Mouse (Mus musculus): ENCODE data around the gene Rbm5.

Rbm5 gene

DNA sequence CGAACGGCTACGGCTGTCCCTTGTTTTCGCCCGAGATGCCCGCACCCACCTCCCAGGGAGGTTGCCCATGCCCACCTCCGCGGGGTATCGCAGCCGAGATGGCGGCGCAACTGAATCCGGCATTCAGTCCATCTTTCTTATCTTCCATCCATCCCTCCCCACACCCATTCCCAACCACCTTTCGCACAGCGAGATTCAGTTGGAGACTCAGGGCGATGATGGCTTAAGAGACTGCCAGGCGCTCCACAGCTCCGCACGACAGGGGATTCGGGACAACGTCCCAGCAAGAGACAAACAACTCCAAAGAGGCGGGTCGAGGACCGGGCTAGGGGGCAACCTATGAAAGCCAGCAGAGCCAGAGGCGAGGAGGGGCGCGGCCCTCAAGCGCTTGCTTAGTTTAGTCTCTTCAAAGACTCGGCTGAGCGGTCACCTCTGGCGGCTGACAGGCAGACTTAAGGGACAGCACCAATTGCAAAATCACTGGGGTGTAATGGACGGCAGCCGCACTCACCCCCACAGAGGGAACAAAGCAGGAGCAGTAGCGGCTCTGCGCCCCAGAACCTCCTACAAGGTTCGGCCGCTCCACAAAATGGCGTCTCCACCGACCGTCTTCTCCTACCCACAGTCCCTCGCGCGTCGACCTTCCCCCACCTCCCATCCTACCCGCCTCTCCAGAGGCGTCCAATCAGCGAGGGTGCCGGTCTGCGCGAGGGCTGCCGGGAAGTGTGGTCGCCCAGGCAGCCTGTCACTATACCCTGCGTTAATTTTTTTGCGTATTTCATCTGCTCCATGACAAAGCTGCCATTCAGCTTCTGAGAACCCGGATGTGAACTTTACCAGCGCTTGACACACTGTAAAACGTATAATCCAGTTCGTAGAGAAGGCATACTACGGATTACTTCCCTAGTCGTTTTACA is at the start of gene Rbm5:
Rbm5 (minus strand) TSS at position 623 of the 917 bp plus-strand sequence.
- peak; percentile 33 for DNase-seq (ENCODE audit: extremely low read depth, low read depth, low spot score)

DNA sequence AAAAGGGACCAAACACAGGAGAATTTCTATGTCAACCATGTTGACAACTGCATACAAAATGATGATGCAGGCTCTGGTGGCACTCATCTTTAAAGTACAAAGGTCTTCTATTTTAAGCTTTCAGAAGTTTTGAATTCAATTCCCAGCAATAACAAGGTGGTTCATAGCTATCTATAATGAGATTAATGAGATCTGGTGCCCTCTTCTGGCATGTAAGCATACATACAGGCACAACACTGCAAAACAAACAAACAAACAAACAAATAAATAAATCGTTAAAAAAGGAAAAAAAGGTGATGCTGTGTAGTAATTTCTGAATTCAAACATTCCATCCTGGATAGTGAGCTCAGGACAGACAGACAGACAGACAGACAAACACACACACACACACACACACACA is 41.3 kb upstream of the Rbm5 start:
- DNase-seq (ENCODE audit: extremely low read depth, low read depth, low spot score) = no peak

DNA sequence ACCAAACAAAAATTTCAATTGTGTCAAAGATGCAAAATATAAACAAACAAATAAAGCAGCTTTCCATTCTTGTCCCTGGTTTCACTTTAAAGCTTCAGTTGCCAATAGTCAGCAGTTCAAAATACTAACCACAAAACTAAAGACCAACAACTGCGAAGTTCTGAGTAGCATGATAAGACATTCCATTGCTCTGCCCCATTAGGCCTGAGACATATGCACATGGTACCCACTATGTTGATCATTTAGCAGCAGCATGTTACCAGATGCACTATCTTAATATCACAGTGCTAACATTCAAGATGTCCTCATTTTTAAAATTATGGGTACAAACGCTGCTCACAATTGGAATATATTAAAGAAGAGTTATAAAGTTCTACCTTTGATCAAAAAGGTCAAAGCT is 40.2 kb upstream of the Rbm5 start:
- DNase-seq (ENCODE audit: extremely low read depth, low read depth, low spot score) = no peak

- DNase-seq (ENCODE audit: extremely low read depth, low read depth, low spot score) = no peak
Measured at GRCm38 (mm10) chr9:107791714-107792113, 20.9 kb upstream of the Rbm5 start.

GRCm38 (mm10) chr9:107782536-107783203 is 11.9 kb upstream of the Rbm5 start:
- DNase-seq (ENCODE audit: extremely low read depth, low read depth, low spot score) = peak; percentile 19

GRCm38 (mm10) chr9:107776809-107777208 is 6.0 kb upstream of the Rbm5 start:
- DNase-seq (ENCODE audit: extremely low read depth, low read depth, low spot score) = no peak

DNA sequence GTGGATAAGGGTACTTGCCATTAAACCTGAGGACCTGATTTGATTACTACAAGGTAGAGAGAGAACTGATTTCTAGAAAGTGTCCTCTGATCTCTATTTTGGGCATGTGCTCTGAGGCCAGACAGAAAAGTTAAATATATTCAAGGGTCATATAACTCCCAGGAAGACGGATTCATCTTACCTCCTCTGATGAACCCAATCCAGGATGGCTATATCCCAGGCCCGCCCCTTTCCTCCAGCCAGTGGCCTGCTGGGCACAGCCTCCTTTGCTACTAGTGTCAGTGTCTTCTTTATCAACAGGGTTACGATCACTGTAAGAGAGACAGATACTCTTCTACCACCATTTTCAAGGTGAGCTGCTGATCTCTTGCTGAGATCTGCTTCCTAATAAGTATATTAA is 3.6 kb upstream of the Rbm5 start:
- DNase-seq (ENCODE audit: extremely low read depth, low read depth, low spot score) = no peak

- DNase-seq (ENCODE audit: extremely low read depth, low read depth, low spot score) = no peak
Measured at GRCm38 (mm10) chr9:107771782-107772181, 986 bp upstream of the Rbm5 start.

DNA sequence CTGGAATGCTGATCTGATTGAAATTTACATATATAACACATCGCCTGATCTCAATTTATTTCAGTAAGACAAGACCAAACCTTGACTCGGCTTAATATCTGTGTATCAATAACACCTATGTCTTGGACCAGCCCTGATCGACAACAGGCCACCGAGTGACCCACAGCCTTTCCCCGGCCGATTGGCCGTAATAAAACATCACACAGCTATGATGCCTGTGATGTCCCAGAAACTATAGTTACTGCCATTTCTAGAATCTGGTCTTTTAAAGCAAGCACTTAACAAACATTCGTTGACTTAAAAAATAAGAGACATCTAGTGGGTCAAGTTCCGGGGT is 791 bp downstream of the Rbm5 start:
- DNase-seq (ENCODE audit: extremely low read depth, low read depth, low spot score) = no peak

- no peak for DNase-seq (ENCODE audit: extremely low read depth, low read depth, low spot score)
Measured at GRCm38 (mm10) chr9:107769445-107770000, 1.3 kb downstream of the Rbm5 start.

- no peak for DNase-seq (ENCODE audit: extremely low read depth, low read depth, low spot score)
Measured at GRCm38 (mm10) chr9:107768851-107769250, 1.9 kb downstream of the Rbm5 start.

DNA sequence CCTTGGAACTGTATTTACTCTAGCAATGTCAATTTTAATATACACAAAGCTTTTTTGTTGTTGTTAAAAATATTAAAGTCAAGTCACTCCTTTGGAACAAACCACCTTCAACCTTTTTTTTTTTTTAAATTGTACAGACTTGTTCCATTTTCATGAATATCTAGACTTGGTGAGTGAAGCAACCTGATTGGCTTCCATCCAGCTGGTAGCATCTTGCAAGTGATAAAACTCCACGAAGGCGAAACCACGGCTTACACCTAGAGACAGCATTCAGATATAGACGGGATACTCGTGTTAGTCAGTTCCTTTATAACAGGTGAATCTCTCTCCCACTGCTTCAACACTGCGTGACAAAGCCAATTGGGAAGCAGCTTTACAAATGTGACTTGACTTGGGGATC is 11.2 kb downstream of the Rbm5 start:
- no peak for DNase-seq (ENCODE audit: extremely low read depth, low read depth, low spot score)

DNA sequence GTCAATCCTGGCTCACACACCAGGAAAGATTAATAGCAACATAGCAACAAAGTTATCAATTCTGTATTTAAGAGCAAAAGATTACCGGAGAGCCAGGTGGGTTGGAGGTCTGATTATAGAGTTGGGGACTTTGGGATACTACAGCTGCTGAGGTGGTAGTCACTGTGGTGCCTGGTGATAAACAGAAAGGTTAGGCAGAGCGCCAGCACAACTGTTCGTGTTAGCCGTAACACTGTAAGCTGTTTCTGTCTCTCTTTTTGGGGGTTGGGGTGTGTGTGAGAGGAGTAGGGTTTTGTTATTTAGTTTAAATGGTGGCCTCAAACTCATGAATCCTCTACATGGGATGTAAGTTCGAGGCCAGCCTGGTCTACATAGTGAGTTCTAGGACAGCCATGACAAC is 20.4 kb downstream of the Rbm5 start:
- no peak for DNase-seq (ENCODE audit: extremely low read depth, low read depth, low spot score)

DNA sequence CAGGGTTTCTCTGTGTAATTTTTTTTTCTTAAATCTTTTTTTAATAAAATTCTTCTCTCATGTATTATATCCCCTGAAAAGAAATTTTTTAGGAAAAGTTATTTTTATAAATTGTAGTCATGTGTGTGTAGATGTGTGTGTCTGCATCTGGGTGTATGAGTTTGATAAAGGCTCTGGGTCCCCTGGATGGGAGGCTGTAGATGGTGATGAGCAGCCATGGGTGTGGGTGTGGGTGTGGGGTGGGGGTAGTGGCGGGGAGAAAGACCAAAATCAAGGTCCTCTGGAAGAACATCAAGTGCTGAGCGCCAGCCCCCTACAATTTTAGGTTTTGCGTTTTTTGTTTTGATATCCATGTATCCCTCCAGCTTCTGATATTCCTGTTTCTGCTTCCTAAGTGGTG is 22.7 kb downstream of the Rbm5 start:
- no peak for DNase-seq (ENCODE audit: extremely low read depth, low read depth, low spot score)

DNA sequence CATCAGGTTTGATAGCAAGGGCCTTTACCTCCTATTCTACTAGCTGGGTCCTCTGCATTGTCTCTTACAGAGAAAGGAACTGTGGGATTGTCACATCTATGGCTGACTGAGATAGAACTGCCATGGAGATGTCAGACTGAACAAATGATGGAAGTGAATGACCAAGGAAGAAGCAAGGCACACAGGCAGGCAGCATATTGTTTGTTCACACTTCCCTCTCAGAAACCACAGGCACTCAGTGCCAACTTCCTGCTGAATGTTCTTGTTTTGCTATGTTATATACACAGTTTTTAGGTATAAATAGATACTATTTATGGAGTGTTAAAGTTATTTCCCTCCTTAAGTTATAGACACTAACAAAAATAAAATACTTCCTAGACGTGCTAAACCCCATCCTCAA is 23.5 kb downstream of the Rbm5 start:
- no peak for DNase-seq (ENCODE audit: extremely low read depth, low read depth, low spot score)

DNA sequence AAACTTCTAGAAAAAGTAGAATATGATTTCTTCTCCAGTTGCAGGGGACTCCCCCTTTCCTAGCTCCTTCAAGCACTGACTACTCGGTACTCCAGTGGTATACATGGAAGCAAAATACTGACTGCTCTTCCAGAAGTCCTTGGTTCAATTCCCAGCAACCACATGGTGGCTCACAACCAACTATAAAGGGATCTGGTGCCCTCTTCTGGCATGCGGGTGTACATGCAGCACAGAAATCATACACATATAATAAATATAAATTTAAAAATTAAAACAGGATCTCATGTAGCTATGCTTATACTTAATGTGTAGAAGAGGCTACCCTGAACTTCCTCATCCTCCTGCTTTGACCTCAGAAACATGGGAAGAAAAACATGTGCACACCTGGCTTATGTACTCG is 24.1 kb downstream of the Rbm5 start:
- no peak for DNase-seq (ENCODE audit: extremely low read depth, low read depth, low spot score)

- DNase-seq (ENCODE audit: extremely low read depth, low read depth, low spot score) = no peak
Measured at GRCm38 (mm10) chr9:107744061-107744460, 26.7 kb downstream of the Rbm5 start.

DNA sequence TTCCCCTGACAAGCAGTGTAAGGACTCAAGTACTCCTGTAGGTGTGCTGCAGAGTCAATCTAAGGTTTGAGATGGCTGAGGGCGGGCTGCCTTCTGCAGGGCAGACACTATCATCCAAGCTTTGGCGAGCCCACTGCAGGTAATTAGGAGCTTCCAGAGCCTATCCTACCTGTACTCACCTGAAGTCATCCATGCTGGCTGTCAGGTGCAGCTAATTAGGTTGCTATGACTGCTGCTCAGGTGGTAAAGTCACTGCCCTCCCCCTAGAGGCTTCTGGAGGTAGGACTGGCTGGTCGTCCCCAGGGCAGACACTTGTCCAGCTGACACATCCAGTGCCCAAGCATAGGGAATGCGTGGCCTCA is 32.0 kb downstream of the Rbm5 start:
- DNase-seq (ENCODE audit: extremely low read depth, low read depth, low spot score) = no peak

GRCm38 (mm10) chr9:107738020-107738840 is 32.6 kb downstream of the Rbm5 start:
- DNase-seq (ENCODE audit: extremely low read depth, low read depth, low spot score) = no peak

DNA sequence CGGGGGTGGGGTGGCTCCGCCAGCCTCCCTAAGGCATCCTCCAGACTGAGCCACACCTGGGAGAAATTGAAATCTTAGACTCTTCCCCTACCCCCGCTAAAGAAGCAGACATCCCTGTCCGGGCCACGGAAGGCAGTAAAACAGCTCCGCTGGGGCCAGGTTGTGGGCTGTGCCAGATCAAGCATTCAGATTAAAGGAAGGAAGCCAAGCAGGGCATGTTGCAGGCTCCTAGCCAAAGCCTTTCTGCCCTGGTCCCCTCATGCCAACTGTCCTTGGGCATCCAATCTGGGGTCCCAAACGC is 34.7 kb downstream of the Rbm5 start:
- no peak for DNase-seq (ENCODE audit: extremely low read depth, low read depth, low spot score)

GRCm38 (mm10) chr9:107735356-107736184 is 35.2 kb downstream of the Rbm5 start:
- no peak for DNase-seq (ENCODE audit: extremely low read depth, low read depth, low spot score)

Data from fat pad, adult 2 months (tissue).